Mouse (Mus musculus) 3T3-L1 (cell line): ENCODE measurements around the gene Sgpp2.

ENCODE experiments used
- DNase-seq: peaks from one replicate; pipeline ENCODE4 v3.0.0-alpha.2; 2015; ENCODE audit warnings: low read depth, low spot score

Gene Sgpp2

GRCm38 (mm10) chr1:78448091-78448490 is 137.9 kb downstream of the Sgpp2 start:
- peak; percentile 76 for DNase-seq

DNA sequence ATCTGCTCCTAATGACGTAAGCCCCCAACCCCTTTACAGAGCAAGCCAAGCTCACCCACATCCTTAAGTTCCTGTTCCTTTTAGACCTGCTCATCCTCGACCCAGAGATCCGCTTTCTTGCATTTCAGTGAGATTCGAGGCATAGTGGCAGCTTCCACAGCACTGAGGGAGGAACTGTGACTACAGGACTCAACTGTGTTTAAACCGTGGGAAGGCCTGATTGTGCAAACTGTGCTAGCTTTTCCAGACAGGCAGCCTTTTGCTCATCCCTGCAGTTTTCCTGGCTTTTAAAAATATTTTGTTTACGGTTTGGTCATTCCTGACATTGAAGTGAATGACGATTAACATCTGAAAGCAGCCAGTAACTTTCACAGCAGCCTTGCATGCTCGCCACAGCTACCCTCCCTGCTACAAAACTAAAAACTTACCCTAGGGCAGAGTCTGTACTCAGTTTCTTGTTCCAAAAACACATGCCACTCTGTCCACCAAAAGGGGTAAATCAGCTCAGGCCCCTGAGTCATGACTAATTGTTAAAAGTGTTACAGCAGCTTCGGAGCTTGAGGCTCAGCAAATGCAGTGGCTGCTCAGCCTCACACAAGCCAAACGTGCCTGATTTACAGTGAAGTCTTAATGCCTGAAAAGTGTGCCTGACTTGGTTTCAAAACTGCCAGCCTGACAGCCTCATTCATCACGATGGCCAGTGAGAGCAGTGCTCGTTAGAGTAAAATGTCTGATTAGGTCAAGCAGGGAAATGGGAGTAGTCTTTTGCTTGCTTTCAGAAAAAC is 141.1 kb downstream of the Sgpp2 start:
- DNase-seq = no peak

DNA sequence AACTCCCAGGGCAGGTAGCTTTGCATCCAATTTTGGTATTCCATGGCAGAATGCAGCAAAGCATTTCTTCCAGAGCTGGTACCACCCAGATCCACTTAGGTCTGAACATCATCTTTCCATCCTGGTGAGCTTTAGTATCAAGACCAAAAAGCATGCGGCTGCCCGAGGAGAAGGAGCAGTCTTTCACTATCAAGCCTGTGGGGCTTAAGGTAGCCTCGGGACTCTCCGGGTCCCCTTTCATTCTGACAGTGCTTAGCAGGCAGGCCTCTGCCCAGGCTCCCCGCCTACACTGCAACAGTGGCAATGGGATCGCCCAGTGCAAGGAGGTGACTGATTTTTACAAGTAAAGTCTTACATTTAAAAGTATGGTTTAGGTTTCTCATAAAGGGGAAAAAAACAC is 142.4 kb downstream of the Sgpp2 start:
- no peak for DNase-seq

DNA sequence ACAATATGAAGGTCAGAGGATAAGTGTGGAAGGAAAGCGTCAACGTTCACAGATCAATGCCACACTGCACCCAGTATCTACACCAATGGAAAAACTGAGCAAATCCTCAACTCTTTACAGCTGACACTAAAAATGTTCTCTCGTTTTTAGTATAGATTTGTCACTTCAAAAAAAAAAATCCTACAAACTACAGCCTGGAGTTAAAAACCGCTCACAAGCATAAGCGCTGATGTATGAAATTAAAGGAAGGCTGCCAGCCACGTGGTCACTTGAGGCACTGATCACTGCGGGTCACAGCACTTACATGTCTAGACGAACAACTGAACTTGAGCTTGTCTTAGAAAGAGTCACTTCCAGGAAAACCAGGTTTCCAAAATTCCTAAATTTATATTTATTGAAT is 143.7 kb downstream of the Sgpp2 start:
- no peak for DNase-seq

GRCm38 (mm10) chr1:78454659-78455058 is 144.5 kb downstream of the Sgpp2 start:
- DNase-seq = peak; percentile 68
